Mouse (Mus musculus) intestine, embryonic 14.5 days (tissue): ENCODE measurements around the gene Ccrl2. TPM values are rescaled to one million over a fixed set of nuclear protein-coding genes. Genes with fewer than 3 reads are reported as not detected.
A peak's percentile ranks its signal among the peaks of the same experiment; 100 is the strongest.

ENCODE experiments used
- ATAC-seq: fragments of 200-750 bp; cut with Nextera tagmentation; replicated peaks from 2 replicates; pipeline ENCODE4 v1.8.0; 2017; ENCODE audit warnings: low read depth, moderate number of reproducible peaks, moderate TSS enrichment, moderate library complexity; ENCODE audit not compliant: low FRiP score, low TSS enrichment
- DNase-seq: peaks from one replicate; pipeline ENCODE4 v3.0.0-alpha.2; 2018; ENCODE audit warnings: low spot score
- H3K27ac ChIP-seq: fragments of 300-500 bp; sonication (generic); 2 replicates; pipeline ENCODE4 v1.5.1; 2014; ENCODE audit warnings: low read depth, mild to moderate bottlenecking, control low read depth
- H3K27me3 ChIP-seq: fragments of 300-500 bp; sonication (generic); replicated peaks from 2 replicates; pipeline ENCODE4 v1.6.1; 2014; ENCODE audit warnings: low read length, control low read depth; ENCODE audit not compliant: control insufficient read depth, insufficient read depth
- H3K36me3 ChIP-seq: fragments of 300-500 bp; sonication (generic); 2 replicates; pipeline ENCODE4 v1.6.1; 2014; ENCODE audit warnings: low read length, control low read depth; ENCODE audit not compliant: control insufficient read depth, insufficient read depth
- H3K4me1 ChIP-seq: fragments of 300-500 bp; sonication (generic); replicated peaks from 2 replicates; pipeline ENCODE4 v1.6.1; 2014; ENCODE audit warnings: low read length, control low read depth, mixed read lengths; ENCODE audit not compliant: control insufficient read depth, insufficient read depth
- H3K4me2 ChIP-seq: fragments of 300-500 bp; sonication (generic); 2 replicates; pipeline ENCODE4 v1.6.1; 2014; ENCODE audit warnings: low read length
- H3K4me3 ChIP-seq: fragments of 300-500 bp; sonication (generic); 2 replicates; pipeline ENCODE4 v1.5.1; 2014; ENCODE audit warnings: low read depth, low read length, control low read depth, mixed read lengths
- H3K9ac ChIP-seq: fragments of 300-500 bp; sonication (generic); 2 replicates; pipeline ENCODE4 v1.6.1; 2014; ENCODE audit warnings: mild to moderate bottlenecking, low read length
- H3K9me3 ChIP-seq: fragments of 300-500 bp; sonication (generic); 2 replicates; pipeline ENCODE4 v1.6.1; 2016; ENCODE audit warnings: low read length, control low read depth; ENCODE audit not compliant: control insufficient read depth
- WGBS: fragments of 180-500 bp; shearing (Covaris S2); extraction: QIAGEN DNeasy Blood & Tissue Kit; methylation state at CpG from one replicate; pipeline ENCODE4 v1.1.7; 2014; 5-methylcytosine and 5-hydroxymethylcytosine counted together
- polyA plus RNA-seq: library from polyadenylated mRNA; unstranded; fragments of >200 nt; fragmentation: Nextera tagmentation; extraction: Ambion mirVana; gene quantifications from 2 replicates; pipeline ENCODE4 v1.2.1, GENCODE M21; 2014

Gene Ccrl2
- polyA plus RNA-seq, 1 experiment from 2014 or later, result 1.3 TPM

GRCm38 (mm10) chr9:111077745-111078144, 20.4 kb upstream of the Ccrl2 start:
- Histone ChIP-seq H3K27ac (no peak overlapping the region), H3K9ac (no peak overlapping the region), H3K36me3 (no peaks in the 10 kb centered on the region), H3K4me1 (no peaks in the 10 kb centered on the region), H3K9me3 (0 out of 2 replicates have a peak, but pooled peaks cover 11% of the 10 kb centered on the region), H3K4me2 (no peak overlapping the region), H3K4me3 (no peak overlapping the region), H3K27me3 (no peaks in the 10 kb centered on the region)
- whole genome bisulfite sequencing, result 66% methylated on average over 5 of the region's 5 CpGs
- DNase-seq, result no peak
- ATAC-seq, result no peak

DNA sequence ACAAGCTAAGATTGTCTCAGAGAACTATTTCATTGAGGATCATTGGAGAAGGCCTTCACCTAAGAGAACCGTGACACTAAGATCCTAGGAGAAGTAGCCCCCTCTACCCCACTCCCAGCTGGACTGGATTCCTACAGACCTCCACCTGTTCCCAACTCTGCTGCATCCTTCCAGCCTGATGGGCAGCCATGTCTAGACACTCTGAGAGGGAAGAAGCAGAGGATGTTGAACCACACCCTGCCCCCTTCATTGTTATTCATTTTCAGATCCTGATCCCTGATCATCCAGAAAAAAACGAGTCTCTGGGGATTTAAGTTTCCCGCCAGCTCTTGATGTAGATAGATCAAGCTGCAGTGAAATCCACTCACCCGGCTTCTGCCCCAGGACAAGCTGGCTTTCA, 15.7 kb upstream of the Ccrl2 start:
- ATAC-seq, result no peak
- no peak overlapping the region for H3K4me3 ChIP-seq
- no peak for DNase-seq
- no peak overlapping the region for H3K9ac ChIP-seq
- no peaks in the 10 kb centered on the region for H3K27me3 ChIP-seq
- no peak overlapping the region for H3K4me2 ChIP-seq
- 0 out of 2 replicates have a peak, but pooled peaks cover 11% of the 10 kb centered on the region for H3K9me3 ChIP-seq
- H3K27ac ChIP-seq, result no peak overlapping the region
- no peaks in the 10 kb centered on the region for H3K4me1 ChIP-seq
- WGBS, result 80% methylated on average over 4 of the region's 4 CpGs
- no peaks in the 10 kb centered on the region for H3K36me3 ChIP-seq

DNA sequence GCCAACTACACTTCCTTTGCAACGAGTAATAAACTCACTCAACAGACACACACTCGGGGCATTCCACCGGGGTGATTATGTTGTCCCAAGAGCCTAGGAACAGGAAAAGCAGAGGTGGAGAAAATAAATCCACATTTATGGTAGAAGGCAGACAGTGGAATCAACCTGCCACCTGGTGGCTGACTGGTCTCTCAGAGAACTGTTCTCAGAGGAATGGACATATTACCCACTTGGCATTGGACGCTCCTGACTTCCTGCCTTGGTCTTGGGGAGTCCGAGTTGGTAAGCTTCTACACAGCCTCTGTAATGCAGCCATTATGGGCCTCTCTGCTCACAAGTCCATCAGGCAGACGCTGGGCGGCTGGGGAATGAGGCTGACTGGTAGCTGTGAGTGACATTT, 14.9 kb upstream of the Ccrl2 start:
- DNase-seq (no peak), ATAC-seq (no peak)
- H3K27me3 ChIP-seq, result no peaks in the 10 kb centered on the region
- H3K36me3 ChIP-seq, result no peaks in the 10 kb centered on the region
- WGBS, result 52% methylated on average over 7 of the region's 7 CpGs
- 0 out of 2 replicates have a peak, but pooled peaks cover 11% of the 10 kb centered on the region for H3K9me3 ChIP-seq
- no peak overlapping the region for H3K9ac ChIP-seq
- no peak overlapping the region for H3K27ac ChIP-seq
- no peaks in the 10 kb centered on the region for H3K4me1 ChIP-seq
- no peak overlapping the region for H3K4me3 ChIP-seq
- H3K4me2 ChIP-seq, result no peak overlapping the region

DNA sequence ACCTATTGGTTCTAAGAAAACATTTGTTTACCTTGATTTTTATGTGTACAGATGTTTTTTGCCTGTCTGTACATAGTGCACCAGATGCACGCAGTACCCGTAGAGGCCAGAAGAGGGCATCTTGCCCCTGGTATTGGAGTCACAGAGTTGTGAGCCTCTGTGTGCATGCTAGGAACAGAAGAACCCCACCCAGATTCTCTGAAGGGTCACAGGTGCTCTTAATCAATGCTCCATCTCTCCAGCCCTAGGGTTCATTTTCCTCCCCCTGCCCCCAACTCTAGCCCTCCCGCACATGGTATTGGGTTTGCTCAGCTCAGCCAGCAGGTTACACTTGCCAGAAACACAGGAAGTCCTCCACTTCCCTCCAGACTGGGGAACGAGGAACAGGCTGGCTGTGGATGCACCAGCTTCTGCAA, 13.2 kb upstream of the Ccrl2 start:
- no peak overlapping the region for H3K9ac ChIP-seq
- no peaks in the 10 kb centered on the region for H3K27me3 ChIP-seq
- H3K4me3 ChIP-seq, result no peak overlapping the region
- no peak; the same call in 1 of the 2 replicates for ATAC-seq
- H3K9me3 ChIP-seq, result 0 out of 2 replicates have a peak, but pooled peaks cover 11% of the 10 kb centered on the region
- WGBS, result 28% methylated on average over 4 of the region's 4 CpGs
- DNase-seq, result peak; percentile 75
- H3K4me1 ChIP-seq, result no peaks in the 10 kb centered on the region
- H3K36me3 ChIP-seq, result no peaks in the 10 kb centered on the region
- H3K27ac ChIP-seq, result no peak overlapping the region
- no peak overlapping the region for H3K4me2 ChIP-seq

GRCm38 (mm10) chr9:111067052-111067451, 9.7 kb upstream of the Ccrl2 start:
- H3K4me2 ChIP-seq, result no peak overlapping the region
- H3K27me3 ChIP-seq, result no peaks in the 10 kb centered on the region
- no peaks in the 10 kb centered on the region for H3K9me3 ChIP-seq
- no peak for DNase-seq
- H3K4me3 ChIP-seq, result no peak overlapping the region
- H3K4me1 ChIP-seq, result no peaks in the 10 kb centered on the region
- H3K27ac ChIP-seq, result no peak overlapping the region
- whole genome bisulfite sequencing, result 59% methylated on average over 4 of the region's 4 CpGs
- no peak overlapping the region for H3K9ac ChIP-seq
- no peak for ATAC-seq
- no peaks in the 10 kb centered on the region for H3K36me3 ChIP-seq

- no peak overlapping the region for H3K27ac ChIP-seq
- no peak overlapping the region for H3K4me2 ChIP-seq
- H3K4me3 ChIP-seq, result no peak overlapping the region
- WGBS, result 69% methylated on average over 5 of the region's 5 CpGs
- no peaks in the 10 kb centered on the region for H3K27me3 ChIP-seq
- H3K9ac ChIP-seq, result no peak overlapping the region
- no peaks in the 10 kb centered on the region for H3K36me3 ChIP-seq
- DNase-seq (no peak), ATAC-seq (no peak)
- H3K4me1 ChIP-seq, result 0 out of 2 replicates have a peak, but pooled peaks cover 2% of the 10 kb centered on the region
- no peaks in the 10 kb centered on the region for H3K9me3 ChIP-seq
Measured at GRCm38 (mm10) chr9:111062840-111063239, 5.5 kb upstream of the Ccrl2 start.

- Histone ChIP-seq H3K27ac (no peak overlapping the region), H3K27me3 (no peaks in the 10 kb centered on the region), H3K36me3 (no peaks in the 10 kb centered on the region), H3K4me2 (no peak overlapping the region), H3K4me3 (no peak overlapping the region), H3K9me3 (no peaks in the 10 kb centered on the region), H3K9ac (no peak overlapping the region), H3K4me1 (peaks cover 12% of the 10 kb centered on the region)
- ATAC-seq (no peak), DNase-seq (no peak)
- 66% methylated on average over 10 of the region's 10 CpGs for WGBS
Measured at GRCm38 (mm10) chr9:111058943-111059556, 1.7 kb upstream of the Ccrl2 start.

DNA sequence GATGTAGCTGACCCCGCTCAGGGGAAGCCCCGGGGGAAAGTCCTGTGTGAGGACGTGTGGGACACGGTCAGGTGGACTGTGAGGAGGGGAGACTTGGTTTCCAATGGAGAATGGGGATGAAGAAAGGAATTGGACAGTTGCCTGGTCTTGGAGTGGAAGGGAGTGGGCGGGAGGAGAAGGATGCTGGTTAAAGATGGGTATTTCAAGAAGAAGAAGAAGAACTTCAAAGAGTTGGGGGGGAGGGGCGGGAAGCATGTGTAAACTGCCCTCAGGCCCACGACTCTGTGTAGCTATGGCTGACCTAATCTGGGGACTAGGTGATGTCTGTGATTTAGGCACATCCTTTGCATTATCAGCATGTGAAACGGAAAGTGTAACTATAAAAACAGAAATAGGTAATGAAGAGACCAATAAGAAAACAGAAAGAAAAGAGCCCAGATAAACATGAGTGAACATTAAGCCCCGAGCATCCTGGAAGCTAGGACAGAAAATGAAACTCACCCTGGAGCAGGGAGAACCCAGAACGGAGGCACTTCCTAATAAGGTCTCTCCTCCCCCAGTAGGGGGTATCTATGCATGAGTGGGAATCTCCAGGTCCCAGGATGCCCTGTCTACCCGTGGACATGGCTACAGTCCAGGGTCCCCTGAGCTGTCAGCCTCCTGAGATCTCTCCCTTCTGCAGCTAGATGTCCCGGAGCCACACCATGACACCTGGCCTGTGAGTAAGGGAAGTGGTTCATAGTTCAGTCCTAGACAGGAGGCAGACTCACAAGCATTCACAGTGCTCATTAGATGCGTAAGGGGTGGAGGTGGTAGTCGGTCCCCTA, 438 bp upstream of the Ccrl2 start:
- Histone ChIP-seq H3K4me1 (peaks cover 12% of the 10 kb centered on the region), H3K9ac (no peak overlapping the region), H3K27ac (no peak overlapping the region; the same call in 1 of the 2 replicates), H3K36me3 (no peaks in the 10 kb centered on the region), H3K27me3 (no peaks in the 10 kb centered on the region), H3K4me2 (peak overlapping the region; percentile 68), H3K9me3 (no peaks in the 10 kb centered on the region), H3K4me3 (peak overlapping the region; percentile 43; the same call in 1 of the 2 replicates)
- peak; percentile 54 for DNase-seq
- no peak for ATAC-seq
- 59% methylated on average over 14 of the region's 14 CpGs for WGBS
